Mouse (Mus musculus) olfactory bulb, adult 2 months (tissue): ENCODE measurements around the gene Aasdhppt.

Source experiments
- CTCF ChIP-seq: fragments of 200-500 bp; IDR thresholded peaks from 2 replicates; pipeline ENCODE4 v1.5.1; 2012; ENCODE audit warnings: low read depth, mild to moderate bottlenecking, low read length, moderate library complexity; ENCODE audit not compliant: insufficient read depth
- POLR2A ChIP-seq: fragments of 200-500 bp; IDR thresholded peaks from 2 replicates; pipeline ENCODE4 v1.6.1; 2012; ENCODE audit warnings: mild to moderate bottlenecking, low read depth, low read length, moderate library complexity; ENCODE audit not compliant: insufficient read depth

DNA sequence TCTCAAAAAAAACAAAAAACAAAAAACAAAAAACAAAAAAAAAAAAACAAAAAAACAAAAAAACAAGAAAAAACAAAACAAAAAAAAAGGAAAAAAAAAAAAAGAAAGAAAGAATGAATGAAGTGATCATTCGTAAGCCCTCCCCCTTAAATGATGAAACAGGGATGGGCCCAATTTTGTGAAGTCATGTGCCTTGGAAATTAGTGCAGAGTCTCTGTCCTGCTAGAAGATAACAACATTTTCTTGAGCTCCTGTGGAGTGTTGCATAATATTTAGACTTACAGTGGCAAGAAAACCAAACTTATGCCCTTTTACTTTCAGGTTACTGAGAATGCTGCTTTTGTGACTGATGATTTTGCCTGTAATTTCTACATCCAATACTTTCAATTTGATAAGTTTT, 43.9 kb upstream of the Aasdhppt start:
- TF ChIP-seq POLR2A, result no peak
- no peak for TF ChIP-seq CTCF
